Mouse (Mus musculus): ENCODE measurements around the gene Slc22a6. TPM values are rescaled to one million over a fixed set of nuclear protein-coding genes. Genes with fewer than 3 reads are reported as not detected.

Slc22a6 gene
- not detected in 2 replicates for total RNA-seq (2012; rRNA removed)

- no peaks in the 10 kb centered on the region for H3K4me1 ChIP-seq (ENCODE audit: control insufficient read depth in 2 of 2, insufficient read depth in 2 of 2, low read length in 2 of 2, poor library complexity in 1 of 2)
- H3K27ac ChIP-seq (ENCODE audit: insufficient read depth, low read depth, low read length, poor library complexity, severe bottlenecking) = no peak within 1 kb of the TSS
- H3K36me3 ChIP-seq (ENCODE audit: control insufficient read depth, insufficient read depth, low read length, poor library complexity, severe bottlenecking) = no peaks in the 10 kb centered on the region
- in situ Hi-C loops (cut with MboI; ENCODE audit: low sequenced_read_pairs in 2 of 2, unreplicated experiment in 2 of 2) = no loop called here
- DNase-seq (ENCODE audit: low read depth, low spot score) = no peak
- H3K9me3 ChIP-seq (ENCODE audit: control insufficient read depth, insufficient read depth, low read depth, low read length) = no peaks in the 10 kb centered on the region
- TF ChIP-seq ZNF384 (IDR thresholded peaks at IDR 0.05; ENCODE audit: low read depth, low read length) (no peak), MAFK (IDR thresholded peaks at IDR 0.05; ENCODE audit: insufficient read depth, low read depth, low read length) (no peak), CHD2 (IDR thresholded peaks at IDR 0.05; ENCODE audit: low read depth, low read length) (no peak), HCFC1 (IDR thresholded peaks at IDR 0.05; ENCODE audit: borderline replicate concordance, insufficient read depth, low read length) (no peak), ZC3H11A (IDR thresholded peaks at IDR 0.05; ENCODE audit: borderline replicate concordance, low read depth, low read length) (no peak)
- no peak within 1 kb of the TSS for H3K4me3 ChIP-seq (ENCODE audit: insufficient read depth in 1 of 2, low read depth in 1 of 2, low read length in 2 of 2, poor library complexity in 1 of 2, severe bottlenecking in 1 of 2)
- H3K9ac ChIP-seq (ENCODE audit: insufficient read depth, low read depth, low read length, poor library complexity, severe bottlenecking) = no peak within 1 kb of the TSS
Measured at GRCm38 (mm10) chr19:8617904-8618303, at the start of gene Slc22a6. Slc22a6 (plus strand) TSS chr19:8618039.

- no peak for TF ChIP-seq MAFK (IDR thresholded peaks at IDR 0.05; ENCODE audit: insufficient read depth, low read depth, low read length)
- TF ChIP-seq ZC3H11A (IDR thresholded peaks at IDR 0.05; ENCODE audit: borderline replicate concordance, low read depth, low read length) = peak; percentile 41; the same call in 1 of the 2 replicates
- Histone ChIP-seq H3K9ac (ENCODE audit: insufficient read depth, low read depth, low read length, poor library complexity, severe bottlenecking) (peak overlapping the region; percentile 64), H3K36me3 (ENCODE audit: control insufficient read depth, insufficient read depth, low read length, poor library complexity, severe bottlenecking) (no peaks in the 10 kb centered on the region), H3K27ac (ENCODE audit: insufficient read depth, low read depth, low read length, poor library complexity, severe bottlenecking) (no peak overlapping the region), H3K4me1 (ENCODE audit: control insufficient read depth in 2 of 2, insufficient read depth in 2 of 2, low read length in 2 of 2, poor library complexity in 1 of 2) (peaks cover 0 to 4% of the 10 kb centered on the region in 2 experiments; a peak in 1 of 4 replicates), H3K9me3 (ENCODE audit: control insufficient read depth, insufficient read depth, low read depth, low read length) (no peaks in the 10 kb centered on the region), H3K4me3 (ENCODE audit: insufficient read depth in 1 of 2, low read depth in 1 of 2, low read length in 2 of 2, poor library complexity in 1 of 2, severe bottlenecking in 1 of 2) (peak overlapping the region in 1 of 2 experiments; percentile 47; a peak in 1 of 4 replicates)
- in situ Hi-C loops (cut with MboI; ENCODE audit: low sequenced_read_pairs in 2 of 2, unreplicated experiment in 2 of 2) = loop anchor here in 1 of 2 experiments (10.0 kb wide), 1 partner anchor 115 kb away; no protein-coding TSS in a partner anchor
- DNase-seq (ENCODE audit: low read depth, low spot score) = no peak
Measured at GRCm38 (mm10) chr19:8569453-8569863, 48.4 kb upstream of the Slc22a6 start.

GRCm38 (mm10) chr19:8570341-8571040, 47.3 kb upstream of the Slc22a6 start:
- in situ Hi-C loops (cut with MboI; ENCODE audit: low sequenced_read_pairs in 2 of 2, unreplicated experiment in 2 of 2) = no loop called here
- Histone ChIP-seq H3K9ac (ENCODE audit: insufficient read depth, low read depth, low read length, poor library complexity, severe bottlenecking) (no peak overlapping the region), H3K9me3 (ENCODE audit: control insufficient read depth, insufficient read depth, low read depth, low read length) (no peaks in the 10 kb centered on the region), H3K4me3 (ENCODE audit: insufficient read depth in 1 of 2, low read depth in 1 of 2, low read length in 2 of 2, poor library complexity in 1 of 2, severe bottlenecking in 1 of 2) (no peak overlapping the region), H3K36me3 (ENCODE audit: control insufficient read depth, insufficient read depth, low read length, poor library complexity, severe bottlenecking) (no peaks in the 10 kb centered on the region), H3K27ac (ENCODE audit: insufficient read depth, low read depth, low read length, poor library complexity, severe bottlenecking) (no peak overlapping the region), H3K4me1 (ENCODE audit: control insufficient read depth in 2 of 2, insufficient read depth in 2 of 2, low read length in 2 of 2, poor library complexity in 1 of 2) (peaks cover 0 to 4% of the 10 kb centered on the region in 2 experiments; a peak in 1 of 4 replicates)
- TF ChIP-seq ZNF384 (IDR thresholded peaks at IDR 0.05; ENCODE audit: low read depth, low read length) (no peak), MAFK (IDR thresholded peaks at IDR 0.05; ENCODE audit: insufficient read depth, low read depth, low read length) (no peak), ZC3H11A (IDR thresholded peaks at IDR 0.05; ENCODE audit: borderline replicate concordance, low read depth, low read length) (no peak), CHD2 (IDR thresholded peaks at IDR 0.05; ENCODE audit: low read depth, low read length) (no peak), HCFC1 (IDR thresholded peaks at IDR 0.05; ENCODE audit: borderline replicate concordance, insufficient read depth, low read length) (no peak)
- no peak for DNase-seq (ENCODE audit: low read depth, low spot score)

- in situ Hi-C loops (cut with MboI; ENCODE audit: low sequenced_read_pairs in 2 of 2, unreplicated experiment in 2 of 2) = no loop called here
- no peak for DNase-seq (ENCODE audit: low read depth, low spot score)
- TF ChIP-seq ZNF384 (IDR thresholded peaks at IDR 0.05; ENCODE audit: low read depth, low read length) (no peak), MAFK (IDR thresholded peaks at IDR 0.05; ENCODE audit: insufficient read depth, low read depth, low read length) (no peak), ZC3H11A (IDR thresholded peaks at IDR 0.05; ENCODE audit: borderline replicate concordance, low read depth, low read length) (no peak), HCFC1 (IDR thresholded peaks at IDR 0.05; ENCODE audit: borderline replicate concordance, insufficient read depth, low read length) (no peak), CHD2 (IDR thresholded peaks at IDR 0.05; ENCODE audit: low read depth, low read length) (no peak)
- H3K36me3 ChIP-seq (ENCODE audit: control insufficient read depth, insufficient read depth, low read length, poor library complexity, severe bottlenecking) = no peaks in the 10 kb centered on the region
- H3K9ac ChIP-seq (ENCODE audit: insufficient read depth, low read depth, low read length, poor library complexity, severe bottlenecking) = no peak overlapping the region
- peaks cover 0 to 4% of the 10 kb centered on the region in 2 experiments; a peak in 1 of 4 replicates for H3K4me1 ChIP-seq (ENCODE audit: control insufficient read depth in 2 of 2, insufficient read depth in 2 of 2, low read length in 2 of 2, poor library complexity in 1 of 2)
- H3K27ac ChIP-seq (ENCODE audit: insufficient read depth, low read depth, low read length, poor library complexity, severe bottlenecking) = no peak overlapping the region
- no peaks in the 10 kb centered on the region for H3K9me3 ChIP-seq (ENCODE audit: control insufficient read depth, insufficient read depth, low read depth, low read length)
- no peak overlapping the region for H3K4me3 ChIP-seq (ENCODE audit: insufficient read depth in 1 of 2, low read depth in 1 of 2, low read length in 2 of 2, poor library complexity in 1 of 2, severe bottlenecking in 1 of 2)
Measured at GRCm38 (mm10) chr19:8571746-8572145, 46.1 kb upstream of the Slc22a6 start.
